Mouse (Mus musculus): ENCODE measurements around the gene Sept5. TPM values are rescaled to one million over a fixed set of nuclear protein-coding genes. Genes with fewer than 3 reads are reported as not detected.

The Sept5 gene
- polyA plus RNA-seq, 1 experiment from 2014 or later, result 45.9 TPM

DNA sequence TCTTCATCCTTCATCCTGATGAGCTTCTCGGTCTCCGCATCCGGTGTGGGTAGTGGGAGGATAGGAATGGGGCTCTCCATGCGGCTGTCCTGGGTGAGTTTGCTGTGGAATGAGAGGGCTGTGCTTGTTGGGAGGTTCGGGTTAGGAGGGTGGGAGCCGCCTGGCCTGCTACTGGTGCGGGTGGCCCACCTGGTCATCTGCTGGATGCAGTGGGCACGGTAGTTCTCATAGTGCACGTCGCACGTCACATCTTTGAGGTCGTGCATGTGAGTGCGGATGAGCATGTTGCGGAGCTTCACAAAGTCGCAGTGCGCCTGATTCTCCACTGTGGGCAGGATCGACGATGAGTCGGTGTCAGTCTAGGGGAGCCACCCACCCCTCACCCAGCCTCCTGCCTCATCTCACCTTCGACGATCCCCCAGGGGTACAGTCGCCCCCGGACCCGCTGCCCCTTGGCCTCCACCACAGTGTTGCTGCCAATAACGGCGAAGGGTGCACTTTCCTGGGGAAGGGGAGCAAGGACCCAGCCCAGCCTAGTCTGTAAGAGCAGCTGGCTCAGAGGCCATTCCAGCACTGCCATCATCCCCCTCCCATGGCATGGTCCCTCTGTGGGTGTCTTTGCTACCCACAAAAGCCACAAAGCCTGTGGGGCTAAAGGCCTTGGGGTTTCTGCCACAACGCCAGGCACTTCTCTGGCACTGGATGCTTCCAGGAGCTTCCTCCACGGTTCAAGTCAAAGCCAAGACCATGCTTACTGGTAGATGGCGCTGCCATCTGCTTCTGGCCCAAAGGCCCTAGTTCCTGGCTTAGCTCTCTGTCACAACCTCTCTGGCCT, 6.6 kb downstream of the Sept5 start:
- 0 out of 2 replicates have a peak overlapping the region, but pooled peaks have one; percentile 2 for H3K4me3 ChIP-seq
- H3K36me3 ChIP-seq, result peaks cover 37% of the 10 kb centered on the region
- H3K27me3 ChIP-seq, result peaks cover 95% of the 10 kb centered on the region
- H3K9me3 ChIP-seq, result no peaks in the 10 kb centered on the region
- no peak overlapping the region for H3K27ac ChIP-seq
- peaks cover 44% of the 10 kb centered on the region for H3K4me1 ChIP-seq
- no peak for ATAC-seq (ENCODE audit: insufficient number of reproducible peaks, insufficient read depth, low FRiP score, low TSS enrichment, low read depth)
- 45% methylated on average over 29 of the region's 29 CpGs for WGBS
- no peak overlapping the region for H3K9ac ChIP-seq
- H3K4me2 ChIP-seq, result no peak overlapping the region

DNA sequence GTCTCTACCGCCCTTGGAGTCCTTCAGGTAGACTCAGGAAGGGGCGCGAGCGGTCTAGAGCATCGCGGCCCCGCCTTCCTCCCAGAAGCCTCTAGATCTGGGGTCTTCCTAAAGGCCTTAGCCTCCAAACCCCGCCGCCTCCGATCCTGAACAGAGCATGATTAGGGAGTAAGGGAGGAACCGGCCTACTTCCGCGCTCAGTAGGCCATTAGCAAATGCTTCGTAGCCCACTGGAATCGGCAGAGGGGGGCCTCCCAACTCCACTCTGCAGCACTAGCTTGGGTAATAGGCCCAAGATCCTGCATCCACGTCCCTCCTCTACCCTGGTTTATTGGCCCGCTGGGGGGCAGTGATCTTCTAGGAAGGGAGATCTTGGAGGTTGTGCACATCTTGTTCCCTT, 7.7 kb downstream of the Sept5 start, which contains the start of gene Gp1bb:
Gene Gp1bb, minus strand, starts transcription at position 385 of the 400 bp plus-strand sequence.
- Histone ChIP-seq H3K27me3 (peaks cover 92% of the 10 kb centered on the region), H3K4me3 (peak within 1 kb of the TSS; percentile 54), H3K9ac (peak within 1 kb of the TSS; percentile 69; the same call in 1 of the 2 replicates), H3K27ac (no peak within 1 kb of the TSS), H3K9me3 (no peaks in the 10 kb centered on the region), H3K4me1 (peaks cover 39% of the 10 kb centered on the region), H3K36me3 (peaks cover 37% of the 10 kb centered on the region), H3K4me2 (peak within 1 kb of the TSS; percentile 97)
- WGBS, result 18% methylated on average over 17 of the region's 17 CpGs
- ATAC-seq (ENCODE audit: insufficient number of reproducible peaks, insufficient read depth, low FRiP score, low TSS enrichment, low read depth), result no peak

DNA sequence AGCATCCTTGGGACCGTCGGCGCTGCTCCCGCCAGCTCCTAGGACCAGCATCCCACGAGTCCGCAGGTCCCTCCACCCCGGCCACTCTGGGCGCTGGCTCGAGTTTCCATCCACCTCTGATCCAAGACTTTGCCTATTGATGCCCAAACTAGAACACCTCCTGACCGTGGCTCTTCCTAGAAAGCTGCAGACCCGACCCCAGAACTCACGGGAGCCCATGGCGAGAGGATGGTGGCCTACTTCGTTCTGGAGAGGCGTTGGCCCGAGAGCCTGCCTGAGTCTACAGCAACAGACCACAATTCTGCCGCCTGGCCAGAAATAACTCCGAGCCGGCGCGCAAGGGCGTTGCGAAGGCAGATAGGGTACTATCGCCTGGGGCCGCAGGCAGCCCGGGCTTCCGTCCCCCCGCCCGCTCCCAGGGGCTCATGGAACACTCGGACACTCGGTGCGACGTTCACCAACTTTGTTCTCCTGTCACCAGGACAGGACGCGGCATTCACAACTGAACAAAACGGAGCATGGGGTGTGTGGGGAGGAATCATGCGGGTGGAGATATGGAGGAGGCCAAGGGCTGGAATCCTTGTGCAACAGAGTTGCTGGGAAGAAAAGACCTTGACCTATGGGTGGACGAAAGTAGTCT, 8.3 kb downstream of the Sept5 start:
- no peak for ATAC-seq (ENCODE audit: insufficient number of reproducible peaks, insufficient read depth, low FRiP score, low TSS enrichment, low read depth)
- Histone ChIP-seq H3K27ac (no peak overlapping the region), H3K4me3 (peak overlapping the region; percentile 54), H3K36me3 (peaks cover 37% of the 10 kb centered on the region), H3K9me3 (no peaks in the 10 kb centered on the region), H3K27me3 (peaks cover 94% of the 10 kb centered on the region), H3K9ac (peak overlapping the region; percentile 69), H3K4me2 (peak overlapping the region; percentile 97), H3K4me1 (peaks cover 39% of the 10 kb centered on the region)
- WGBS, result 5% methylated on average over 38 of the region's 38 CpGs

DNA sequence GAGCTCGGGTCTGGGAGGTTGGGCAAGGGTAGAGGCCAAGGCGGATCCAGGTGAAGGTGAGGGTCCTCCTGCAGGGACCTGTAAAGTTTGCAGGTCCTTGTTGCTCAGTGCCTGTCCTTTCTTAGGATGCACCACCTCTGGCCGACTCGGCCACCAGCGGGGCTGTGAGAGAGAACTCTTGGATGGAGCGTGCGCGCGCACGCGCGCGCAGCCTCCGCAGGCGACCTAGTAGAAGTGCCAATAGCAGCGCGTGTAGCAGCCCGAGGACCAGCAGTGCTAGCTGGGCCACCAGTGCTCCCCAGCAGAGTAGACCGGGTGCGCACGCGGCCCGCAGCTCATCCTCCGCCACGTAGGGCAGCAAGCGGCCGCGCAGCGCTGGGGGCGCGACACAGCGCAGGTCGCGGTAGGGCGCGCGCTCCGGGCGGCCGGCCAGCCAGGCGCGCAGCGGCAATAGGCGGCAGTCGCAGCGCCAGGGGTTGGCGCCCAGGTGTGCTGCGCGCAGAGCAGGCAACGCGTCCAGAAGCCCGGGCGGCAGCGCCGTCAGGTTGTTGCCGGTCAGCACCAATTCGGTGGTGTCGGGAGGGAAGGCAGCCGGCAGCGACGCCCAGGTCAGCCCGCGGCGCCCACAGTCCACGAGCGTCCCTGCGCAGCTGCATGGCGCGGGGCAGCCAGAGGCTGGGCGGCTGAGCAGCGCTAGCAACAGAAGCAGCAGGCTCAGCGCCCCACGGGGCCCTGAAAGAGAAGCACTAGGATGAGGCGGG, 9.0 kb downstream of the Sept5 start:
- H3K9ac ChIP-seq, result peak overlapping the region; percentile 69
- peak overlapping the region; percentile 54 for H3K4me3 ChIP-seq
- peaks cover 33% of the 10 kb centered on the region for H3K4me1 ChIP-seq
- H3K27ac ChIP-seq, result no peak overlapping the region
- under 1% methylated on average over 74 of the region's 74 CpGs for WGBS
- peaks cover 37% of the 10 kb centered on the region for H3K36me3 ChIP-seq
- 0 out of 2 replicates have a peak, but pooled peaks have one; percentile 32 for ATAC-seq (ENCODE audit: insufficient number of reproducible peaks, insufficient read depth, low FRiP score, low TSS enrichment, low read depth)
- peaks cover 87% of the 10 kb centered on the region for H3K27me3 ChIP-seq
- peak overlapping the region; percentile 97 for H3K4me2 ChIP-seq
- no peaks in the 10 kb centered on the region for H3K9me3 ChIP-seq

DNA sequence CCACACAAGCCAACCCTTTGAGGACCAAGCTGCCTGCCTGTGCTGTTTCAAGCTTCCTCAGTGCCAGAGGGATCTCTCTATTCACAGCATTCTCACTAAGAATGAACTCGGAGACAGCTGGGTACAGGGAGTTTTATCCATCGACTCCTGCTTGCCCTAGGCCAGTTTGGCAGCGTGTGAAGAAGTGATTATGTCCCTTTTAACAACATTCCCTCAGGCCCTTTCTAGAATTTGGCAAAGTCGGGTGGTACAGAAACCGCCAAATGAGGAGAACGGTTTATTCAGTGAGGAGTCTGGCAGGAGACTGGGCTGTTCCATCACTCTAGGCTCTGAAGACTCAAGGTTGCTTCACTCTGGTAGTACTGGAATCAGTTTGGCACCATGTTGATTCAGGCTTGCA, 9.6 kb downstream of the Sept5 start:
- 21% methylated on average over 6 of the region's 6 CpGs for WGBS

DNA sequence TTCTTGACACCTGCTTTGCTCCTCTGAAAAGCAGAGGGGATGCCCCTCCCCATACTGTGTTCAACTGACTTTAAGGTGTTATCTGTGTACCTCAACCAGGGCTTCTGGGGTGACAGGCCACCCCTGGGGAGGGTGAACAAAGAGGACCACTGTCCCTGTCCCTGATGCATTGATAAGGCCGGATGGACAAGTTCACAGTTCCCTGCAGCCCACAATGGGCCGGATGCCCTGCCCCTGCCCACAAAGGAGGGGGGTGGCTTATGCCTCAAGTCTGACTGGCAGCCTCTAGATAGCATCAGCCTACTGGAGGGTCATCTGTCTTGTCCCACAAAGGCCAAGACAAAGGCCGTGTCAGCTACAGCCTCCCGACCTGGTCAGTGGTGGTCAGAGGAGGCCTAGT, 10.6 kb downstream of the Sept5 start:
- H3K4me3 ChIP-seq, result no peak overlapping the region
- H3K36me3 ChIP-seq, result peaks cover 22% of the 10 kb centered on the region
- WGBS, result 50% methylated on average over 4 of the region's 4 CpGs
- H3K9me3 ChIP-seq, result no peaks in the 10 kb centered on the region
- no peak for ATAC-seq (ENCODE audit: insufficient number of reproducible peaks, insufficient read depth, low FRiP score, low TSS enrichment, low read depth)
- no peak overlapping the region for H3K9ac ChIP-seq
- no peak overlapping the region for H3K4me2 ChIP-seq
- no peak overlapping the region for H3K27ac ChIP-seq
- H3K4me1 ChIP-seq, result peaks cover 29% of the 10 kb centered on the region
- H3K27me3 ChIP-seq, result peaks cover 70% of the 10 kb centered on the region

More for the DNA sequence above, 9.6 kb downstream of the Sept5 start:
- H3K36me3 ChIP-seq, result peaks cover 33% of the 10 kb centered on the region
- H3K9ac ChIP-seq, result peak overlapping the region; percentile 69
- H3K4me2 ChIP-seq, result peak overlapping the region; percentile 97
- H3K9me3 ChIP-seq, result no peaks in the 10 kb centered on the region
- peak overlapping the region; percentile 54 for H3K4me3 ChIP-seq
- H3K4me1 ChIP-seq, result peaks cover 29% of the 10 kb centered on the region
- ATAC-seq (ENCODE audit: insufficient number of reproducible peaks, insufficient read depth, low FRiP score, low TSS enrichment, low read depth), result no peak
- peaks cover 81% of the 10 kb centered on the region for H3K27me3 ChIP-seq
- H3K27ac ChIP-seq, result no peak overlapping the region

DNA sequence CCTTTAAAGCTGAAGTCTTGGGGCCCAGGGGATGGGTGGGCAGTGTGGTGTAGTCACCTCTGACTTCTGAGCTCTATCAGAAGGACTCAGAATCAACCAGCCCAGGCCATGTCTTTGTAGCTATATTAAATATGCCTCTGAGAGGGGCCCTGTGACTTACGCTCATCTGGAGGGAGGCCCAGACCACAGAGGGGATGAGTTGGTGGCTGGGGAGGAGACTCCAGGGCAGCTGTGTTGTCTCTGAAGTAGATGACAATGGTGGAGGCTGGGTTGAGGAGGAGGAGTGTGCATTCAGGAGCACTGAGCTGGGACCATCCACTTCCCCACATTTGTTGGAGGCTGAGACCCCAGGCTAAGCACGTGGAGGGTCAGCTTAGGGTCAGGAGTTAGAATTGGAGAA, 11.5 kb downstream of the Sept5 start:
- no peak overlapping the region for H3K9ac ChIP-seq
- H3K4me3 ChIP-seq, result no peak overlapping the region
- H3K4me1 ChIP-seq, result peaks cover 29% of the 10 kb centered on the region
- whole genome bisulfite sequencing, result 51% methylated on average over 2 of the region's 2 CpGs
- H3K27ac ChIP-seq, result no peak overlapping the region
- no peak for ATAC-seq (ENCODE audit: insufficient number of reproducible peaks, insufficient read depth, low FRiP score, low TSS enrichment, low read depth)
- H3K9me3 ChIP-seq, result no peaks in the 10 kb centered on the region
- H3K4me2 ChIP-seq, result no peak overlapping the region
- H3K27me3 ChIP-seq, result peaks cover 62% of the 10 kb centered on the region
- peaks cover 14% of the 10 kb centered on the region for H3K36me3 ChIP-seq

DNA sequence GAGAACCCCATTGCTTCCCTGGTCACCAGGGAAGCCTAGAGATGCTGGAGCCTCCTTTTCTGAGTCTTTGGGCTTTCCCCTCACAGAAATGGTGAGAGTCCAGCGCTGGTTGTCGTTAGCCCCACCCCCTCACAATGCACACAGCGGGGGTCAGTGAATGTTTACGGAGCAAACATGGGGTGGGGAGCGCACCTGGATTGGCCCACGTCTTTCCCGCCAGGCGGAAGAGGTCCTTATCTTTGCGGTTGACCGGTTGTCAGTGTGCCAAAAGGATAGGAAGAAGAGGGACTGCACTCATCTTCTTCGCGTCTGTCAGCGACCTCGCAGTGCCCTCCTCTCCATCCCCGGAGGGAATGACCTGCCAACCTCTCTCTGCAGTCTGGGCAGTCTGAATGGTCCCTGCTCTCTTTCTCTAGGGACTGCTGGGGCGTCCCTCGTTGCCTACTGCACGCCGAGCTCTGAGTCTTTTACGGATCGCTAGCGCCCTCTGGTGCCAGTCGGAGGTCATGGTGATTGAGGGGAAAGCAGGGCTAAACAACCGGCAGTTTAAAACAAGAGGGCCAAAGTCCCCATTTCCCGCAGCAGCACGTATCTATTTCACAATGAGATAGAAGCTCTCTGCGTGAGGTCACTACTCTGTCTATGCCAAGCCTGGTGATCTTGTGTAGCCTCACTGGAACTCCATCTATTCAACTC, 12.2 kb downstream of the Sept5 start:
- ATAC-seq (ENCODE audit: insufficient number of reproducible peaks, insufficient read depth, low FRiP score, low TSS enrichment, low read depth), result no peak

DNA sequence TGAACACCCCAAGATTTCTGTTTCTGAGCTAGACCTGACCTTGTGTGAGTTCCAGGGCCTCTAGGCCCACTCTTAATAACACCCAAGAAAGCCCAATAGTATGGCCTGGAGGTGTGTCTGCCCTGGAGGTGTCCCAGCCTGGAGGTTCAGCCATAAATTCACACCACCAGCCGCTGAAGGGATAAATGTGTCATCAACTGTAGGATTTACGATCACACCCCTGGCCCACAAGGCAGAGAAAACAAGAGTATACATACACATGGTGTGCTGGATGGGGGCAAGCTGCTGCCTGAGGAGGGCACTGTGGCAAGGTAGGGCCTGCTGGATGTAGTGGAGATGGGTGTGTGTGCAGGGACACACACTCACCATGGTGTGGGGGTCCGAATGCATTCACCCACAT, 16.5 kb downstream of the Sept5 start:
- peaks cover 36% of the 10 kb centered on the region for H3K4me1 ChIP-seq
- no peak overlapping the region for H3K27ac ChIP-seq
- no peak overlapping the region for H3K9ac ChIP-seq
- no peak overlapping the region for H3K4me3 ChIP-seq
- peaks cover 21% of the 10 kb centered on the region for H3K27me3 ChIP-seq
- no peak for ATAC-seq (ENCODE audit: insufficient number of reproducible peaks, insufficient read depth, low FRiP score, low TSS enrichment, low read depth)
- no peaks in the 10 kb centered on the region for H3K36me3 ChIP-seq
- H3K9me3 ChIP-seq, result no peaks in the 10 kb centered on the region
- no peak overlapping the region for H3K4me2 ChIP-seq
- WGBS, result 88% methylated on average over 3 of the region's 3 CpGs

More for the DNA sequence above, 12.2 kb downstream of the Sept5 start:
- H3K4me2 ChIP-seq, result peak overlapping the region; percentile 62
- WGBS, result 1% methylated on average over 27 of the region's 27 CpGs
- peaks cover 6% of the 10 kb centered on the region for H3K36me3 ChIP-seq
- H3K9ac ChIP-seq, result peak overlapping the region; percentile 51
- H3K27ac ChIP-seq, result no peak overlapping the region
- H3K27me3 ChIP-seq, result peaks cover 54% of the 10 kb centered on the region
- H3K9me3 ChIP-seq, result no peaks in the 10 kb centered on the region
- peak overlapping the region; percentile 36 for H3K4me3 ChIP-seq
- peaks cover 29% of the 10 kb centered on the region for H3K4me1 ChIP-seq

DNA sequence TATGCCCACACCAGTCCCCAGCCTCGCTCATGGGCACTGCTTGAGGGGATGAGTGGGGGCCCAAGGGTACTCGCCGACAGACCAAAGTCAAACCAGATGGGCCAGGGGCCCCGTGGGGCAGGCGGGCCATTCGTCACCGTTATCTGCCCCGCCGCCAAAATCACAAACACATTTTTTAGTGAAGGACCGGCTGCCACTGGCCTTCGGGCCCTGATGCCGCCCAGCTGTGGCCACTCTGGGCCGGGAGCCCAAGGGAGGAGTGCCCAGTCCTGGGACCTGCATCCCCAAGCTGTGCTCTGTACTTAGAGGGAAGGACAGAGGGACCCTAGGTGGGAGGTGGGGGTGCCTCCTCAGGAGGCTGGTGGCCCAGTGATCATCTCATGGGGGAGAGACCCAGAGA, 18.0 kb downstream of the Sept5 start:
- no peak for ATAC-seq (ENCODE audit: insufficient number of reproducible peaks, insufficient read depth, low FRiP score, low TSS enrichment, low read depth)
- Histone ChIP-seq H3K36me3 (no peaks in the 10 kb centered on the region), H3K4me3 (no peak overlapping the region), H3K27ac (no peak overlapping the region), H3K4me1 (peaks cover 32% of the 10 kb centered on the region), H3K9me3 (no peaks in the 10 kb centered on the region), H3K27me3 (peaks cover 11% of the 10 kb centered on the region), H3K4me2 (no peak overlapping the region), H3K9ac (no peak overlapping the region)
- WGBS, result 36% methylated on average over 13 of the region's 13 CpGs

DNA sequence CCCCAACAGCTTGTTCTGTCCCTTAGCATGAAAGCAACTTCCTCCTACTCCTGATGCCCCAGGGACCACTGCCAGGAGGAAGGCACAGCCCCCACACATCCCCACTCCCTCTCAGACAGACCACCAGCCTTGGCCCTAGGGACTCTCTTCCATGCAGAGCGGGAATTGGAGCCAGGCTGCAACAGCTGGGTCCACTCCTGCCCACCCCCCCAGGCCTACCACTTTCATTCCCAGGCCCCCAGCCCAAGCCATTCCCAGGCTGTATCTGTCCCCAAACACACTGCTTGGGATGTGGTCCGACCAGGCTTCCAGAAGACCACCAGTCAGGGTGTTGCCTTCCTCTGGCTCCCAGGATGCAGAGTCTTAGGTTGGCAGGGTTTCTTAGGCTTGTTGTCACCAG, 20.7 kb downstream of the Sept5 start:
- WGBS, result 55% methylated on average over 2 of the region's 2 CpGs
- peaks cover 32% of the 10 kb centered on the region for H3K4me1 ChIP-seq

More for the DNA sequence above, 20.7 kb downstream of the Sept5 start:
- Histone ChIP-seq H3K4me3 (no peak overlapping the region), H3K27me3 (peaks cover 9% of the 10 kb centered on the region), H3K9me3 (no peaks in the 10 kb centered on the region), H3K4me2 (no peak overlapping the region), H3K9ac (no peak overlapping the region), H3K36me3 (no peaks in the 10 kb centered on the region), H3K27ac (no peak overlapping the region)
- ATAC-seq (ENCODE audit: insufficient number of reproducible peaks, insufficient read depth, low FRiP score, low TSS enrichment, low read depth), result no peak
